Mouse (Mus musculus) CH12F3 (cell line): Measurements from ENCODE around the gene Lrrn4cl.
"Not testable (repeated sequence)": the region's sequence is repeated elsewhere in the genome, so short reads cannot be mapped to it uniquely, and the experiment has no call there.

Experiments used
- in situ Hi-C: fragments of 300-500 bp; cut with MboI; formaldehyde crosslinking; loops from 2 replicates; pipeline ENCODE4 v1.14.3; 2020; ENCODE audit warnings: low sequenced_read_pairs

The Lrrn4cl gene

GRCm38 (mm10) chr19:8880311-8881033 is 29.9 kb downstream of the Lrrn4cl start, which contains the start of gene Uqcc3:
Gene Uqcc3, minus strand, starts transcription at chr19:8880923.
- in situ Hi-C loops = no loop called here

DNA sequence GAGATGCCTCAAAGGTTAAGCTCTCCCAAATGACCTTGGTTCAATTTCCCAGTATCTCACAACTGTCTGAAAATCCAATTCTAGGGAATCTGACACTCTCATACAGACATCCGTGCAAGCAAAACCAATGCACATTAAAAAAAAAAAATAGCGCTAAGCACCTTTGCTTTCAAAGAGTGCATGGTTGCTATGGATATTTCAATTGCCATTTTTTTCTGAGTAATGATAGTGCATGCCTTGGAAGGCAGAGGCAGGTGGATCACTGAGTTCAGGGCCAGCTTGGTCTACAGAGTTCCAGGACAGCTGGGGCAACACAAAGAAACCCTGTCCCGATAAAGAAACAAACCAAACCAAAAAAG is 30.4 kb downstream of the Lrrn4cl start:
- in situ Hi-C loops = no loop called here

GRCm38 (mm10) chr19:8883616-8884015 is 33.0 kb downstream of the Lrrn4cl start, which contains the start of the genes Lbhd1 and Gm49403:
Gene Lbhd1, plus strand, starts transcription at chr19:8883732.
Gene Gm49403, plus strand, starts transcription at chr19:8883930.
- in situ Hi-C loops = no loop called here

GRCm38 (mm10) chr19:8886916-8887584 is 36.5 kb downstream of the Lrrn4cl start:
- in situ Hi-C loops = no loop called here

- in situ Hi-C loops = no loop called here
Measured at GRCm38 (mm10) chr19:8887585-8888463, 37.3 kb downstream of the Lrrn4cl start.

GRCm38 (mm10) chr19:8888511-8889385 is 38.2 kb downstream of the Lrrn4cl start, which contains the start of the genes 1810009A15Rik and Gm49416:
Gene 1810009A15Rik, plus strand, starts transcription at chr19:8888853.
Gene Gm49416, plus strand, starts transcription at chr19:8888926.
- in situ Hi-C loops = no loop called here

DNA sequence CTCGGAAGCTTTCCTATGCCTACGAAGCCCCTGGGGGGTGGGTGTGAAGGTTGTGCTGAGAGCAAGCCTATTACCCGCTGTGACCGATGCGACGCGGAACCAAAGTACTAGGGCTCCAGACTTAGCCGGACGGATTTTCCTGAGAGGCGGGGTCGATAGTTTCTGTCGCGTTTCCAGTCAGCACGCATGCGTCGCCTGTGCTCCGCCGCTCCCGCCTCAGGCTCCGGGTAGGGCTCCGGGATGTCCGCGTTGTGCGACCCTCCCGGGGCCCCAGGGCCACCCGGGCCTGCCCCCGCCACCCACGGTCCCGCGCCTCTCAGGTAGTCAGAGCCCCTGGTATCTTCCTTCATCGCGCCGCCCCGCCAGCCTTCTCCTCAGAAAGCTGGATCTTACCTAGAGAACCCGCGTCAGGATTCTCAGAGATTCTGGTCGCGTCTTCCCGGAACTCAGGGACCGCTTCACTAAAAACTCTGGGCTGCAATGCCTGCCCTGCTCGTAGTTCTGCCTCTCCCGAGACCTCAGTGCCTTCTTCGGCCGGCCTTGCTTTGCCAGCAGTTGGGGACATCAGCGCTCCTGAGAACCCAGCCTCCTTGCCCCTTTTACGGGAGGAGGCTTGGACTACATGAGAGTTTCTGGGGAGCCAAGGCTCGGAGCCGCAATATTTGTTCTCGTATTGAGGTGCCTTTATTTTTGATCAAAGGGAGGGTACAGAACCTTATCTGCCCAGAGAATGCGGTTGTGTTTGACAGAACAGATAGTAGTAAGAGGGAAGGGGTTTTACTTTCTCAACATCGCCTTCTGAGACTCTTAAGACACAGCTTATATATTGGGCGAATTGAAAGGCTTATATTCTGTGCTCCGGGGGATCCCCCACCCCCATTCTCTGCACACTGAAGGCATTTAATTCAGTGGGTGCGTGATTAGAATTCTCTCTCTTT is 42.5 kb downstream of the Lrrn4cl start, which contains the start of gene Ints5:
Gene Ints5 (plus strand): TSS at position 177 of the 938 bp plus-strand sequence.
- in situ Hi-C loops = no loop called here

GRCm38 (mm10) chr19:8895397-8895960 is 44.9 kb downstream of the Lrrn4cl start:
- in situ Hi-C loops = no loop called here

DNA sequence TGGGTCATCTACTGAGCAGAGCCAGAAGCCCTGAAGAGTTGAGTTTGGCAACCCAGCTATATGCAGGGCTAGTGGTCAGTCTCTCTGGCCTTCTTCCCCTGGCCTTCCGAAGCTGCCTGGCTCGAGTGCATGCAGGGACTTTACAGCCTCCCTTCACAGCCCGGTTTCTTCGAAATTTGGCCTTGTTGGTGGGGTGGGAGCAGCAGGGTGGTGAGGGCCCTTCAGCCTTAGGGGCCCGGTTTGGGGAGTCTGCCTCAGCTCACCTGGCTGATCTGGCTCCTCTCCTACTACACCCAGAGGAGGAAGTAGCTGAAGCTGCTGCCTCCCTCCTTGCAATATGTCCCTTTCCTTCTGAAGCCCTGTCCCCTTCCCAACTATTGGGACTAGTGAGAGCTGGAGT is 45.7 kb downstream of the Lrrn4cl start:
- in situ Hi-C loops = not testable (repeated sequence)

DNA sequence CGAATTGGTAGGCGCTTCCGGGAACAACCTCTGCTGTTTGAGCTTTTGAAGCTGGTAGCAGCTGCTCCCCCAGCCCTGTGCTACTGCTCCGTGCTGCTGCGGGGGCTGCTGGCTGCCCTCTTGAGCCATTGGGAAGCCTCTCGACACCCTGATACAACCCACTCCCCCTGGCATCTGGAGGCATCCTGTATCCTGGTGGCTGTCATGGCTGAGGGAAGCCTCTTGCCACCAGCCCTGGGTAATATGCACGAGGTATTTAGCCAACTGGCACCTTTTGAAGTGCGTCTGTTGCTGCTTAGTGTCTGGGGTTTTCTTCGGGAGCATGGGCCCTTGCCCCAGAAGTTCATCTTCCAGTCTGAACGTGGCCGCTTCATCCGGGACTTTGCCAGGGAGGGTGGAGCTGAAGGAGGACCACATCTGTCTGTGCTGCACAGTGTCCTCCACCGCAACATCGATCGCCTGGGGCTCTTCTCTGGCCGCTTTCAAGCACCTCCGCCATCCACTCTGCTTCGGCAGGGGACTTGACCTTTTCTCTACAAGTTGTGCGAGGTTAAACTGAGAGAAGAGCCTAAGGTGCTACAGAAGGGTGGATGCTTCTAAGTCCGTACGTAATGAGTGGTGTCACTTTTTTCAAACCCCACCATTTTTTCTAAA is 46.8 kb downstream of the Lrrn4cl start:
- in situ Hi-C loops = not testable (repeated sequence)

GRCm38 (mm10) chr19:8897865-8898495 is 47.4 kb downstream of the Lrrn4cl start, which contains the start of gene Ganab:
Gene Ganab, plus strand, starts transcription at chr19:8898071.
- in situ Hi-C loops = no loop called here

DNA sequence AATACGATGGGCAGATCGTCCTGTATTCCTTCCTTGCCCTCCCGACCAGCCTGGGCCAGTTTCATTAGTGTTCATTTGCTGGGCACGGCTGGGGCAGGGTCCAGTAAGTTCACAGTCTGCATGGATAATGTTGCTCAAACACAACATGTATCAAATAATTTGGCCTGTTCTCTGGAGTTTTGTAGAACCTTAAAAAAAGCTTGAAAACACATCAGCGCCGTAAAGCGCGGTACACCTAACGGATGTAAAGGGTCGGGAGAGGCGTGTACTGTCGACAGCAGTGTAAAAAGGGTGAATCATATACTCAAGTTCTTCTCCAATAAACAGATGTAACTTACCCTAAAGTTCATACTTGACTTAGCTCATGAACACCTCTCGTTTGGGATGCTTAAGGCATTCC is 48.0 kb downstream of the Lrrn4cl start:
- in situ Hi-C loops = no loop called here

DNA sequence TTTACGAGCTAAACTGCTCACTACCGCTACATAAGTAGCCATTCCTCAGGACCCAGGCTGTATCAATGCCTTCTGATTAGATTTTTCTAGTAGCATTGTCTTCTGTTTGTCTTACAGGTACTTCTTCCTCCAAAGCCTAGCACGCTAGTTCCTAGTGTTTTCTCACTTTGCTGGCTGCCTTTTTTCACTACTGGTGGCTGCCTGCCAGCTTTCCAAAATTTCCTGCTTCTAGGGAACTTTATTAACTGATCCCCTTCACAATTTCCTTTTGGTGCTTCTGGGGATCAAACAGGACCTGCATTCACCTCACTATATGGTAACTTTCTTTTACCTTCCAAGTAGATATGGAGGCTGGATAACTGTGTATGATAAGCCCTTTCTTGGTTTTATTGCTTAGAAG is 48.5 kb downstream of the Lrrn4cl start:
- in situ Hi-C loops = no loop called here

DNA sequence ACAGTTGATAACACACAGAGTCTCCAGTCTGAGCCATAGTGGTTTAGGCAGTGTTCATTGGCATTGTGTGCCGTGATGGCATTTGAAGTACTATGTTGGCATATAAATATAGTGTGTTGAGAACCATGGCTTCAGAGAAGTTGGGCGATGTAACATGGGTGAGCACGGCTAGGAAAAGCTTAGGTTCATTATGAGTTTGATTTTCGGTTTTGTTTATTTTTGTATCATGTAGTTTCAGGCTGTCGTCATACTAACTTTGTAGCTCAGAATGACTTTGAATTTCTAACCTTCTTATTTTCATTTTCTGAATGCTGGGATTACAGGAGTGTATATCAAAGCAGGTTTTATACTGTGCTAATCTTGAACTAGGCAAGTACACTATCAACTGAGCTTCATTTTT is 52.8 kb downstream of the Lrrn4cl start:
- in situ Hi-C loops = no loop called here
